Mouse (Mus musculus) liver, postnatal 0 days (tissue): Measurements from ENCODE around the gene Plekho1. TPM values are rescaled to one million over a fixed set of nuclear protein-coding genes. Genes with fewer than 3 reads are reported as not detected.

Experiments
- ATAC-seq: fragments of 200-750 bp; cut with Nextera tagmentation; 2 replicates; pipeline ENCODE4 v1.8.0; 2017; ENCODE audit warnings: mild to moderate bottlenecking, moderate library complexity
- DNase-seq: peaks from one replicate; pipeline ENCODE4 v3.0.0-alpha.2; 2016
- H3K27ac ChIP-seq: fragments of 300-500 bp; sonication (generic); 2 replicates; pipeline ENCODE4 v1.5.1; 2014; ENCODE audit warnings: antibody characterized with exemption, moderate library complexity, mild to moderate bottlenecking, low read depth
- H3K27me3 ChIP-seq: fragments of 300-500 bp; sonication (generic); 2 replicates; pipeline ENCODE4 v1.6.1; 2014; ENCODE audit warnings: low read length, control low read depth, mixed read lengths; ENCODE audit not compliant: insufficient read depth
- H3K36me3 ChIP-seq: fragments of 300-500 bp; sonication (generic); replicated peaks from 2 replicates; pipeline ENCODE4 v1.6.1; 2014; ENCODE audit warnings: mild to moderate bottlenecking, control low read depth, low read length, moderate library complexity, mixed read lengths; ENCODE audit not compliant: insufficient read depth
- H3K4me1 ChIP-seq: fragments of 300-500 bp; sonication (generic); 2 replicates; pipeline ENCODE4 v1.6.1; 2014; ENCODE audit warnings: antibody characterized with exemption, mild to moderate bottlenecking, control low read depth; ENCODE audit not compliant: insufficient read depth
- H3K4me2 ChIP-seq: fragments of 300-500 bp; sonication (generic); 2 replicates; pipeline ENCODE4 v1.6.1; 2014; ENCODE audit warnings: low read depth, mild to moderate bottlenecking, low read length, moderate library complexity, mixed read lengths
- H3K4me3 ChIP-seq: fragments of 300-500 bp; sonication (generic); 2 replicates; pipeline ENCODE4 v1.5.1; 2014; ENCODE audit warnings: low read depth, low read length
- H3K9ac ChIP-seq: fragments of 300-500 bp; sonication (generic); replicated peaks from 2 replicates; pipeline ENCODE4 v1.6.1; 2014; ENCODE audit warnings: mild to moderate bottlenecking, moderate library complexity
- H3K9me3 ChIP-seq: fragments of 300-500 bp; sonication (generic); 2 replicates; pipeline ENCODE4 v1.6.1; 2016; ENCODE audit warnings: mild to moderate bottlenecking, control low read depth, low read length, mixed read lengths
- CTCF ChIP-seq: sonication (generic); IDR thresholded peaks from 2 replicates; pipeline ENCODE4 v1.5.1; 2016; ENCODE audit warnings: antibody characterized with exemption, low read depth
- EP300 ChIP-seq: IDR thresholded peaks from 2 replicates; pipeline ENCODE4 v1.6.1; 2016; ENCODE audit warnings: antibody characterized with exemption, low read depth, mild to moderate bottlenecking
- WGBS: fragments of 180-500 bp; shearing (Covaris S2); extraction: QIAGEN DNeasy Blood & Tissue Kit; methylation state at CpG from one replicate; pipeline ENCODE4 v1.1.7; 2014; ENCODE audit not compliant: insufficient replicate concordance; 5-methylcytosine and 5-hydroxymethylcytosine counted together
- polyA plus RNA-seq: library from polyadenylated mRNA; unstranded; fragments of >200 nt; fragmentation: Nextera tagmentation; extraction: Ambion mirVana; gene quantifications from 2 replicates; pipeline ENCODE4 v1.2.1, GENCODE M21; 2015

Plekho1 gene
- polyA plus RNA-seq, 1 experiment from 2014 or later = 11.7 TPM

DNA sequence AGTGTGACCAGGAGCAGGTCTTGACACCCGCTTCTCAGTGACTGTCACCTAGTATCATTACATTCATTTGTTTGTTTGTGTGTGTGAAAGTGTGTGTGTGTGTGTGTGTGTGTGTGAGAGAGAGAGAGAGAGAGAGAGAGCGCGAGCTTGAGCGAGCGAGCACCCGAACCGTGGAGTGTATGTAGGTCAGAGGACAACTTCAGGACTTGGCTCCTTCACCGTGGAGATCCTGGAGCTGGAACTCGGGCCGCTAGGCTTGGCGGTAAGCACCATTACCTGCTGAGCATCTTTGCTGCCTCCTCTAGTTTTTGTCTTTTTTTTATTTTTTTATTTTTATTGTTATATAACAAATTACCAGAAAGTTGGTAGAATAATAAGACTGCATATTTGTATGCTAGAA, 34.0 kb upstream of the Plekho1 start:
- Histone ChIP-seq H3K27me3 (no peaks in the 10 kb centered on the region), H3K9me3 (no peaks in the 10 kb centered on the region), H3K9ac (no peak overlapping the region), H3K36me3 (0 out of 2 replicates have a peak, but pooled peaks cover 6% of the 10 kb centered on the region), H3K4me1 (peaks cover 4% of the 10 kb centered on the region; the same call in 1 of the 2 replicates), H3K27ac (no peak overlapping the region), H3K4me3 (no peak overlapping the region), H3K4me2 (no peak overlapping the region)
- WGBS = 88% methylated on average over 11 of the region's 11 CpGs
- TF ChIP-seq CTCF (no peak), EP300 (no peak)
- no peak for ATAC-seq
- no peak for DNase-seq

DNA sequence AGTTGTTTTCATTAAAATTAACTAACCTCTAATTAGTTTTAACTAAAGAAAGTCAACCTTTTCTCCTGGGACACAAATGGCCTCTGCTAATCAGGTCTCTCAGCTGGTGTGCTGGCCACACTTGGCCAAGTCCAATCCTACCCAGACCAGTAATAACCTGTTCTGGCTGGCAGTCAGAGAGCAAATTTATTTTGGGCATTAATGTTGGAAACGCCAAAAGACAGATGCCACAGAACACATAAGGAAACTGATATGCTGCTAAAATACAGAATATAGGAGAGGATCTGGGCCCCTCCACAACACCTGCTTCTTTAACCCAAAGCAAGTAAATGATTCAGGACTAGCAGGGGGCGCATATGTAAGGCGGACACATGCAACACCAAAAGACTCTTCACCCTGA, 33.5 kb upstream of the Plekho1 start:
- Histone ChIP-seq H3K36me3 (0 out of 2 replicates have a peak, but pooled peaks cover 6% of the 10 kb centered on the region), H3K27ac (no peak overlapping the region), H3K4me3 (no peak overlapping the region), H3K9me3 (no peaks in the 10 kb centered on the region), H3K27me3 (no peaks in the 10 kb centered on the region), H3K4me2 (no peak overlapping the region), H3K4me1 (peaks cover 4% of the 10 kb centered on the region; the same call in 1 of the 2 replicates), H3K9ac (no peak overlapping the region)
- no peak for TF ChIP-seq EP300
- WGBS = 81% methylated on average over 3 of the region's 3 CpGs
- no peak for ATAC-seq
- DNase-seq = no peak

DNA sequence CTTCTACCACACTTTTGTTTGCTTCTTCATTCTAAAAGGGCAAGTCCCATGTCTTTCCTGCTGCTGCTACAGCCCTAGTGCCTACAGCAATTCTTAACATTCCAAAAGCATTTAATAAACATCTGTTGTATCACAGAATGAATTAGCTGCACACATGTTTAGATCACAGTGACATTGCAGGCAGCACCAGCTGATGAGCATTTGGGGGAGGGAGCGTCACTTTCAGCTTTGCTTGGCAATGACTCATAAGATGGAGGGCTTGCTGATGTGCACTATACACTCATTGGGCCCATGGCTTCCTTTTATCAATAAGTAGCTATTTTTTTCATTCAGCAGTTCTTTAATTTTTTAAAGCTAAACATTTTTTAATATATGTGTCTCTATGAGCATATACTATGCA, 32.1 kb upstream of the Plekho1 start:
- no peak for DNase-seq

DNA sequence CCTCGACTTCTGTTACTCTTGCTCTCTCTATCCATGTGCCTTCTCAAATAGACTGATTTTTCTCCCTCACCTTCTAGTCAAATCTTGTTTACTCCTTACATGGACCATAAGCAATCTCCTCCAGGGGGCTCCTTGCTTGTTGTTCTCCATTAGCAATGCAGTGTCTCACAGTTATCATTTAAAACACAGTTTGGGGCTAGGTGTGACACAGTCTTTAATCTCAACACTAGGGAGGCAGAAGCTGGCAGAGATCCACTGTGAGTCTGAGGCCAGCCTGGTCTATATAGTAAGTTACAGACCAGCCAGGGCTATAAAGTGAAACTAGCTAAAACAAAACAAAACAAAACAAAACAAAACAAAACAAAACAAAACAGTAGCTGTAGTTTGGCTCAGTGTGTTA, 31.3 kb upstream of the Plekho1 start:
- H3K4me2 ChIP-seq = no peak overlapping the region
- no peak overlapping the region for H3K4me3 ChIP-seq
- H3K9ac ChIP-seq = no peak overlapping the region
- ATAC-seq (peak; percentile 36; the same call in 1 of the 2 replicates), DNase-seq (no peak)
- TF ChIP-seq EP300 = no peak
- TF ChIP-seq CTCF = no peak
- H3K27ac ChIP-seq = no peak overlapping the region
- 74% methylated on average over 1 of the region's 1 CpGs for WGBS
- H3K27me3 ChIP-seq = no peaks in the 10 kb centered on the region
- no peaks in the 10 kb centered on the region for H3K36me3 ChIP-seq
- H3K9me3 ChIP-seq = no peaks in the 10 kb centered on the region
- H3K4me1 ChIP-seq = no peaks in the 10 kb centered on the region

More for the DNA sequence above, 32.1 kb upstream of the Plekho1 start:
- Histone ChIP-seq H3K36me3 (0 out of 2 replicates have a peak, but pooled peaks cover under 1% of the 10 kb centered on the region), H3K9me3 (no peaks in the 10 kb centered on the region), H3K4me3 (no peak overlapping the region), H3K4me2 (no peak overlapping the region), H3K27ac (no peak overlapping the region), H3K9ac (no peak overlapping the region), H3K27me3 (no peaks in the 10 kb centered on the region), H3K4me1 (no peaks in the 10 kb centered on the region; the same call in 1 of the 2 replicates)
- 89% methylated on average over 1 of the region's 1 CpGs for WGBS
- ATAC-seq = no peak
- TF ChIP-seq EP300 = no peak
- no peak for TF ChIP-seq CTCF

DNA sequence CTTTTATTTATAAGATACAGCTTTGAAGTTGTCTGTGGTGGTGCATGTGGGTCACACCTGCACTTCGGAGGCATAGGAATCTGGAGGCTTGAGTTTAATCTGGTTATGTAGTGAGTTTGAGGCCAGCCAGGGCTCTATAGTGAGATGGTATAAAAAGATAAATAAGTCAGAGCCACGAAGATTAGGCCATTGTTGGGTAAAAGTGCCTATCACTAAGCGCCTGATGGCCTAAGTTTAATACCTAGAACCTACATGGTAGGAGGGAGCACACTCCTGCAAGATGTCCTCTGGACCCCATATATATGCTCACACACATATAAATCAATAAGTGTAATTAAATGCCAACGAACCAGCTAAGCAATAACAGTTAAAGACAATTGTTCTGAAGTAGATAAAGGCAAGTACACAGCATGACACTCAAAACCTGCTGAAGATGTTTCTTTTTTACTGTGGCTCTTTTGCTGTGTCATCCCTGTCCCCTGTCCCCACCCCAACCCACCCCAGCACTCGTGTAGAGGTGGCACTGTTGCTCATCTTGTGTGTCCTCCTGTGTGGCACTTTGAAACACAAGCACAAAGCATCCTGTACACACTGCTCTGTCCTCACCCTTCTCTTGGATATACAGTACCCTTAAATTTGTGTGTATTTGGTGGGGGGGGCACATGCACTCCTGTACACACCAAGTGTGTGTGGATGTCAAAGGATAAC, 25.8 kb upstream of the Plekho1 start:
- Histone ChIP-seq H3K4me1 (peaks cover 3% of the 10 kb centered on the region; the same call in 1 of the 2 replicates), H3K36me3 (peaks cover 4% of the 10 kb centered on the region; the same call in 1 of the 2 replicates), H3K4me3 (no peak overlapping the region), H3K4me2 (no peak overlapping the region), H3K9ac (no peak overlapping the region), H3K27ac (no peak overlapping the region), H3K9me3 (no peaks in the 10 kb centered on the region), H3K27me3 (no peaks in the 10 kb centered on the region)
- TF ChIP-seq EP300 (no peak), CTCF (no peak)
- DNase-seq (no peak), ATAC-seq (no peak)
- 45% methylated on average over 5 of the region's 5 CpGs for WGBS

DNA sequence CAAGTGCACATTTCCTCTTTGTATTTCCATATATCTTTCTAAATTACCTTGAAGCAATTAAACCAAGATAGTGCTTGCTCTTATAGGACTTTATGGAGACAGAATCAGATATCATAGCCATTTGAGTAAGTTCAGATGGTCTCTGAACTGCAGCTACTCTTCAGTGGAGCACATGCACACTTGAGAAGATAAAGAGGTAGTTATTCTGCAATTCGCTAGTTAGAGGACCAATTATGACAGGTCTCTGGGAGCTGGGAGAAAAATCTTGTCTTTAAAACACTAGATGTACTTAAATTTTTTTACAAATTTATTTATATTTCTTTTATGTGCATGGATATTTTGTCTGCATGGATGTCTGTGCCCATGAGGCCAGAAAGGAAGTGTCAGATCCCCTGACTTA, 24.9 kb upstream of the Plekho1 start:
- H3K9ac ChIP-seq = no peak overlapping the region
- peaks cover 3% of the 10 kb centered on the region; the same call in 1 of the 2 replicates for H3K4me1 ChIP-seq
- no peak for TF ChIP-seq CTCF
- no peak overlapping the region for H3K4me2 ChIP-seq
- H3K4me3 ChIP-seq = no peak overlapping the region
- 76% methylated on average over 1 of the region's 1 CpGs for WGBS
- H3K27ac ChIP-seq = no peak overlapping the region
- no peak for ATAC-seq
- H3K27me3 ChIP-seq = no peaks in the 10 kb centered on the region
- H3K36me3 ChIP-seq = peaks cover 4% of the 10 kb centered on the region; the same call in 1 of the 2 replicates
- no peak for DNase-seq
- H3K9me3 ChIP-seq = no peaks in the 10 kb centered on the region
